Mouse (Mus musculus) testis, adult 2 months (tissue): Measurements from ENCODE around the gene Rab40c. TPM values are rescaled to one million over a fixed set of nuclear protein-coding genes. Genes with fewer than 3 reads are reported as not detected.

Experiments used
- H3K27ac ChIP-seq: fragments of 200-500 bp; 2 replicates; pipeline ENCODE4 v1.5.1; 2012; ENCODE audit warnings: low read depth, low read length; ENCODE audit not compliant: control insufficient read depth, insufficient read depth
- H3K27me3 ChIP-seq: fragments of 200-500 bp; 2 replicates; pipeline ENCODE4 v1.6.1; 2012; ENCODE audit warnings: mild to moderate bottlenecking, low read length, moderate library complexity; ENCODE audit not compliant: control insufficient read depth, insufficient read depth
- H3K36me3 ChIP-seq: fragments of 200-500 bp; 2 replicates; pipeline ENCODE4 v1.6.1; 2012; ENCODE audit warnings: mild to moderate bottlenecking, low read length; ENCODE audit not compliant: control insufficient read depth, insufficient read depth
- H3K4me1 ChIP-seq: fragments of 200-500 bp; 2 replicates; pipeline ENCODE4 v1.6.1; 2012; ENCODE audit warnings: low read length; ENCODE audit not compliant: control insufficient read depth, insufficient read depth
- H3K4me3 ChIP-seq: fragments of 200-500 bp; 2 replicates; pipeline ENCODE4 v1.5.1; 2012; ENCODE audit warnings: low read depth, mild to moderate bottlenecking, low read length, moderate library complexity, mixed read lengths; ENCODE audit not compliant: control insufficient read depth
- CTCF ChIP-seq: fragments of 200-500 bp; IDR thresholded peaks from 2 replicates; pipeline ENCODE4 v1.5.1; 2012; ENCODE audit warnings: low read depth, mild to moderate bottlenecking, inconsistent platforms, low read length, moderate library complexity; ENCODE audit not compliant: control insufficient read depth, insufficient read depth, insufficient replicate concordance
- POLR2A ChIP-seq: fragments of 200-500 bp; IDR thresholded peaks from 2 replicates; pipeline ENCODE4 v1.6.1; 2012; ENCODE audit warnings: low read depth, mild to moderate bottlenecking, inconsistent platforms, low read length, moderate library complexity; ENCODE audit not compliant: control insufficient read depth
- polyA plus RNA-seq: library from polyadenylated mRNA; depleted of rRNA; stranded (reverse); fragments of >200 nt; gene quantifications from 2 replicates; pipeline ENCODE4 v1.2.3, GENCODE M21; 2012

The Rab40c gene
- polyA plus RNA-seq, 1 experiment = 31.9 TPM

GRCm38 (mm10) chr17:25900193-25900592 is 19.3 kb downstream of the Rab40c start:
- no peak for TF ChIP-seq POLR2A
- no peak for TF ChIP-seq CTCF
- no peak overlapping the region for H3K4me3 ChIP-seq
- no peaks in the 10 kb centered on the region for H3K4me1 ChIP-seq
- no peak overlapping the region for H3K27ac ChIP-seq
- no peaks in the 10 kb centered on the region for H3K27me3 ChIP-seq
- H3K36me3 ChIP-seq = no peaks in the 10 kb centered on the region

- Histone ChIP-seq H3K4me1 (no peaks in the 10 kb centered on the region; the same call in 1 of the 2 replicates), H3K27ac (no peak overlapping the region), H3K36me3 (no peaks in the 10 kb centered on the region), H3K27me3 (no peaks in the 10 kb centered on the region), H3K4me3 (no peak overlapping the region)
- TF ChIP-seq POLR2A (no peak), CTCF (no peak)
These were observed 23.6 kb downstream of the Rab40c start for GRCm38 (mm10) chr17:25895891-25896290.

DNA sequence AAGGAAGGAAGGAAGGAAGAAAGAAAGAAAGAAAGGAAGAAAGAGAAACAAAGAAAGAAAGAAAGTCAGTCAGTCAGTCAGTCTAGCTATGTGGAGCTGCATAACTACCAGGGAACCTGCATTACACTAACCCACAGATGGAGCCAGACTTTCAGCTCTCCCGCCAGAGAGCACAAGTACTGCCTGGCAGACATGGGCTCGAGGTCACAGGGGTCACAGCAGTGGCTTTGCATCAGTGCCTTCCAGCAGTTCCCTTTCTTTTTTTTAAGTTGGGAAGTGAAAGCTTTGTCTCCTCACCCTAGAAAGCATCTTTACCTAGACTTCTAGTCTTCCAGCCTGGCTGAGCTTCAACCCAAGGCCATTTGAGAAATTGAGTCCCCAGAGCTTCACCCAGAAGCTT is 24.1 kb downstream of the Rab40c start:
- Histone ChIP-seq H3K36me3 (no peaks in the 10 kb centered on the region), H3K27me3 (no peaks in the 10 kb centered on the region), H3K4me1 (no peaks in the 10 kb centered on the region; the same call in 1 of the 2 replicates), H3K4me3 (no peak overlapping the region), H3K27ac (no peak overlapping the region)
- TF ChIP-seq POLR2A = no peak
- TF ChIP-seq CTCF = no peak

GRCm38 (mm10) chr17:25893975-25894617 is 25.4 kb downstream of the Rab40c start:
- no peak overlapping the region for H3K4me3 ChIP-seq
- H3K27me3 ChIP-seq = no peaks in the 10 kb centered on the region
- H3K27ac ChIP-seq = no peak overlapping the region
- H3K4me1 ChIP-seq = no peaks in the 10 kb centered on the region; the same call in 1 of the 2 replicates
- TF ChIP-seq CTCF (peak; percentile 77; the same call in 1 of the 2 replicates), POLR2A (no peak)
- peaks cover 1% of the 10 kb centered on the region; the same call in 1 of the 2 replicates for H3K36me3 ChIP-seq

DNA sequence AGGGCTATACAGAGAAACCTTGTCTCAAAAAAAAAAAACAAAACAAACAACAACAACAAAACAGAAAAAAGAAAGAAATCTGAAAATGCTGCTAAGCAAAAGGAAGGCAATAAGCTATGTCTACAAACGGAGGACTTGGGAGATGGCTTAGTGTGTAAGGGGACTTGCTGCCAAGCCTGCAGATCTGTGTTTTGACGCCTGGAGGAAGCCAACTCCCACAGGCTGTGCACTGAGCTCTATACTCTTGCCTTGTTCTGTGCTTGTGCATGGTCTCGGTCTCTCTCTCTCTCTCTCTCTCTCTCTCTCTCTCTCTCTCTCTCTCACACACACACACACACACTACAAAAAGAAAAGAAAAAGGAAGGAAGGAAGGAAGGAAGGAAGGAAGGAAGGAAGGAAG is 30.7 kb downstream of the Rab40c start:
- Histone ChIP-seq H3K36me3 (peaks cover 1% of the 10 kb centered on the region; the same call in 1 of the 2 replicates), H3K4me1 (no peaks in the 10 kb centered on the region; the same call in 1 of the 2 replicates), H3K4me3 (peak overlapping the region; percentile 56), H3K27ac (no peak overlapping the region), H3K27me3 (no peaks in the 10 kb centered on the region)
- no peak for TF ChIP-seq POLR2A
- TF ChIP-seq CTCF = no peak

- H3K27me3 ChIP-seq = no peaks in the 10 kb centered on the region
- H3K4me3 ChIP-seq = no peak overlapping the region
- H3K36me3 ChIP-seq = peaks cover 1% of the 10 kb centered on the region; the same call in 1 of the 2 replicates
- no peaks in the 10 kb centered on the region; the same call in 1 of the 2 replicates for H3K4me1 ChIP-seq
- TF ChIP-seq POLR2A (no peak), CTCF (no peak)
- no peak overlapping the region for H3K27ac ChIP-seq
These were observed 32.1 kb downstream of the Rab40c start for GRCm38 (mm10) chr17:25887467-25887866.

- Histone ChIP-seq H3K27me3 (no peaks in the 10 kb centered on the region), H3K4me3 (no peak overlapping the region), H3K27ac (no peak overlapping the region), H3K4me1 (no peaks in the 10 kb centered on the region; the same call in 1 of the 2 replicates), H3K36me3 (peaks cover 1% of the 10 kb centered on the region; the same call in 1 of the 2 replicates)
- no peak for TF ChIP-seq CTCF
- no peak for TF ChIP-seq POLR2A
These were observed 32.7 kb downstream of the Rab40c start for GRCm38 (mm10) chr17:25886806-25887205.
